ENCODE assay signal across 9 mouse cellular contexts in the genomic region with DNA sequence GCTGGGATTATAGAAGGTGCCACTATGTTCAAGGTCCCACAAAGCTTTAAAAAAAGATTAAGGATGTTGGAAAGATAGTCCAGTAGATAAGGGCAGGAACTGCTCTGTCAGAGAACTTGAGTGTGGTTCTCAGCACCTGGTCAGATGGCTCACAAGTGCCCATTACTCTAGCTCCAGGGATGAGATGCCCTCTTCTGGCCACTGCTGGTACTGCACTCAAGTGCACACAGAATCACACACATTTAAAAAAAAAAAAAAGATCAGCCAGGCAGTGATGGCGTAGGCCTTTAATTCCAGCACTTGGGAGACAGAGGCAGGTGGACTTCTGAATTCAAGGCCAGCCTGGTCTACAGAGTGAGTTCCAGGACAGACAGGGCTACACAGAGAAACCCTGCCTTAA. TPM values are rescaled to one million over a fixed set of nuclear protein-coding genes. Genes with fewer than 3 reads are reported as not detected.
DNase-seq lines count a peak whose midpoint lies in the region; ATAC-seq and TF ChIP-seq lines count a peak whose summit lies in the region.
"Had no signal": no experiment of that assay in that cellular context is flagged by ENCODE, and none has a peak within 500 bp of the region (broad histone marks: within the 10 kb centered on the region; RNA-seq: fewer than 3 reads in every experiment).

No protein-coding gene starts in this region.

- no peak overlapping the region for H3K27ac ChIP-seq in forebrain, embryonic 11.5 days (ENCODE audit: low read depth, low read length)
- no peak overlapping the region for H3K27ac ChIP-seq in forebrain, embryonic 14.5 days (ENCODE audit: low read depth, low read length)
- H3K27ac ChIP-seq in midbrain, embryonic 10.5 days (replicated peaks): no peak overlapping the region
- no peak overlapping the region for H3K27ac ChIP-seq in midbrain, embryonic 11.5 days (ENCODE audit: low read depth, low read length)
- H3K27ac ChIP-seq in lung, postnatal 0 days (ENCODE audit: low read length): no peak overlapping the region
- H3K27ac ChIP-seq: neural tube, embryonic 12.5 days had no signal

- H3K4me1 ChIP-seq in forebrain, embryonic 11.5 days (replicated peaks; ENCODE audit: control insufficient read depth, insufficient read depth, low read length): no peaks in the 10 kb centered on the region
- H3K4me1 ChIP-seq in forebrain, embryonic 14.5 days (ENCODE audit: control insufficient read depth, insufficient read depth, low read length): no peaks in the 10 kb centered on the region
- no peaks in the 10 kb centered on the region for H3K4me1 ChIP-seq in midbrain, embryonic 10.5 days
- no peaks in the 10 kb centered on the region for H3K4me1 ChIP-seq in midbrain, embryonic 11.5 days (ENCODE audit: control insufficient read depth, insufficient read depth, low read length)
- H3K4me1 ChIP-seq in lung, postnatal 0 days (ENCODE audit: insufficient read depth, low read depth, low read length): no peaks in the 10 kb centered on the region
- H3K4me1 ChIP-seq: neural tube, embryonic 12.5 days had no signal

- peak; percentile 78 for TF ChIP-seq CTCF in lung, postnatal 0 days (IDR thresholded peaks at IDR 0.05)

- WGBS in forebrain, embryonic 11.5 days: 83% methylated on average over 1 of the region's 1 CpGs
- WGBS in forebrain, embryonic 14.5 days: 74% methylated on average over 1 of the region's 1 CpGs
- WGBS in midbrain, embryonic 10.5 days: 83% methylated on average over 1 of the region's 1 CpGs
- WGBS in midbrain, embryonic 11.5 days: 90% methylated on average over 1 of the region's 1 CpGs
- WGBS in lung, postnatal 0 days: 68% methylated on average over 1 of the region's 1 CpGs

- H3K36me3 ChIP-seq in forebrain, embryonic 11.5 days (ENCODE audit: control insufficient read depth, insufficient read depth, low read length): no peaks in the 10 kb centered on the region
- no peaks in the 10 kb centered on the region for H3K36me3 ChIP-seq in forebrain, embryonic 14.5 days (ENCODE audit: control insufficient read depth, insufficient read depth, low read length)
- H3K36me3 ChIP-seq in midbrain, embryonic 10.5 days: no peaks in the 10 kb centered on the region
- H3K36me3 ChIP-seq in midbrain, embryonic 11.5 days (ENCODE audit: control insufficient read depth, insufficient read depth, low read length): no peaks in the 10 kb centered on the region
- H3K36me3 ChIP-seq in lung, postnatal 0 days (ENCODE audit: insufficient read depth, low read length): peaks cover 40% of the 10 kb centered on the region
- H3K36me3 ChIP-seq: neural tube, embryonic 12.5 days had no signal

- peak; percentile 71 for DNase-seq in forebrain, embryonic 11.5 days (ENCODE audit: low spot score)
- DNase-seq in forebrain, embryonic 14.5 days (ENCODE audit: low spot score): no peak
- peak; percentile 49 for DNase-seq in midbrain, embryonic 10.5 days (ENCODE audit: low spot score)
- no peak for DNase-seq in midbrain, embryonic 11.5 days (ENCODE audit: low spot score, missing footprints)
- DNase-seq in WW6 (ENCODE audit: low read depth, low spot score): peak; percentile 67
- DNase-seq in lung, postnatal 0 days (ENCODE audit: low spot score): peak; percentile 40
- DNase-seq in layer of hippocampus, adult 9-11 months: no peak

- no peaks in the 10 kb centered on the region for H3K27me3 ChIP-seq in forebrain, embryonic 11.5 days (ENCODE audit: control insufficient read depth, insufficient read depth, low read length)
- H3K27me3 ChIP-seq in forebrain, embryonic 14.5 days (replicated peaks; ENCODE audit: control insufficient read depth, insufficient read depth, low read length): no peaks in the 10 kb centered on the region
- H3K27me3 ChIP-seq in midbrain, embryonic 10.5 days (ENCODE audit: low read depth, poor library complexity, severe bottlenecking): no peaks in the 10 kb centered on the region
- H3K27me3 ChIP-seq in midbrain, embryonic 11.5 days (ENCODE audit: control insufficient read depth, insufficient read depth, low read length): no peaks in the 10 kb centered on the region
- no peaks in the 10 kb centered on the region for H3K27me3 ChIP-seq in lung, postnatal 0 days (replicated peaks; ENCODE audit: insufficient read depth, low read length)
- H3K27me3 ChIP-seq: neural tube, embryonic 12.5 days had no signal

- no peak for TF ChIP-seq EP300 in lung, postnatal 0 days (IDR thresholded peaks at IDR 0.05)

- no peaks in the 10 kb centered on the region for H3K9me3 ChIP-seq in forebrain, embryonic 11.5 days (ENCODE audit: control insufficient read depth, low read length)
- no peaks in the 10 kb centered on the region for H3K9me3 ChIP-seq in forebrain, embryonic 14.5 days (replicated peaks; ENCODE audit: control insufficient read depth, low read length)
- H3K9me3 ChIP-seq in midbrain, embryonic 10.5 days (replicated peaks): no peaks in the 10 kb centered on the region
- no peaks in the 10 kb centered on the region for H3K9me3 ChIP-seq in midbrain, embryonic 11.5 days (ENCODE audit: control insufficient read depth, low read length)
- no peaks in the 10 kb centered on the region for H3K9me3 ChIP-seq in lung, postnatal 0 days (ENCODE audit: low read length)
- H3K9me3 ChIP-seq: neural tube, embryonic 12.5 days had no signal

- no peak overlapping the region for H3K9ac ChIP-seq in forebrain, embryonic 11.5 days (ENCODE audit: low read length)
- H3K9ac ChIP-seq in forebrain, embryonic 14.5 days (ENCODE audit: low read length): no peak overlapping the region
- H3K9ac ChIP-seq in midbrain, embryonic 11.5 days (ENCODE audit: low read length): no peak overlapping the region
- H3K9ac ChIP-seq in lung, postnatal 0 days (replicated peaks; ENCODE audit: low read depth): no peak overlapping the region
- H3K9ac ChIP-seq: neural tube, embryonic 12.5 days had no signal

- no peak overlapping the region for H3K4me2 ChIP-seq in forebrain, embryonic 11.5 days (ENCODE audit: low read depth, low read length, severe bottlenecking)
- no peak overlapping the region for H3K4me2 ChIP-seq in forebrain, embryonic 14.5 days (ENCODE audit: low read length)
- H3K4me2 ChIP-seq in midbrain, embryonic 11.5 days: no peak overlapping the region
- no peak overlapping the region for H3K4me2 ChIP-seq in lung, postnatal 0 days (replicated peaks; ENCODE audit: low read depth, low read length)
- H3K4me2 ChIP-seq: neural tube, embryonic 12.5 days had no signal

- no peak overlapping the region for H3K4me3 ChIP-seq in forebrain, embryonic 11.5 days (ENCODE audit: low read depth, low read length)
- H3K4me3 ChIP-seq in forebrain, embryonic 14.5 days (ENCODE audit: low read depth, low read length): no peak overlapping the region
- no peak overlapping the region for H3K4me3 ChIP-seq in midbrain, embryonic 10.5 days
- H3K4me3 ChIP-seq in midbrain, embryonic 11.5 days (ENCODE audit: low read depth, low read length): no peak overlapping the region
- H3K4me3 ChIP-seq in lung, postnatal 0 days (ENCODE audit: low read depth, low read length): no peak overlapping the region
- H3K4me3 ChIP-seq: neural tube, embryonic 12.5 days had no signal

- no peak for ATAC-seq in forebrain, embryonic 11.5 days (replicated peaks; ENCODE audit: low FRiP score)
- ATAC-seq in forebrain, embryonic 14.5 days: no peak
- ATAC-seq in midbrain, embryonic 11.5 days (ENCODE audit: low FRiP score): no peak
- no peak for ATAC-seq in lung, postnatal 0 days
- ATAC-seq in monocyte, adult 5-6 weeks (replicated peaks; ENCODE audit: insufficient number of reproducible peaks, low FRiP score, low TSS enrichment, poor library complexity, severe bottlenecking): no peak; the same call in 1 of the 2 replicates

RNA-seq across cellular contexts. Expression of a gene that starts 25.3 kb away (rescaled TPM):
- 9.4 and 10.3 TPM in 2 replicates for polyA plus RNA-seq in forebrain, embryonic 11.5 days (2014; fragmentation: Nextera tagmentation; extraction: Ambion mirVana)
- 8.1 and 9.6 TPM in 2 replicates for polyA plus RNA-seq in forebrain, embryonic 14.5 days (2014; fragmentation: Nextera tagmentation; extraction: Ambion mirVana)
- 9.5 and 11.6 TPM in 2 replicates for polyA plus RNA-seq in midbrain, embryonic 10.5 days (2016; fragmentation: Nextera tagmentation; extraction: Ambion mirVana)
- polyA plus RNA-seq in midbrain, embryonic 11.5 days (2014; fragmentation: Nextera tagmentation; extraction: Ambion mirVana): 8.9 and 9.9 TPM in 2 replicates
- 17.6 and 22.7 TPM in 2 replicates for polyA plus RNA-seq in lung, postnatal 0 days (2015; fragmentation: Nextera tagmentation; extraction: Ambion mirVana)
- 62.1 to 83.4 TPM (median 78.5 TPM) in 3 replicates for total RNA-seq in monocyte, adult 5-6 weeks (2017)

RNA-seq across cellular contexts. Expression of a gene that starts 45.3 kb away (rescaled TPM):
- polyA plus RNA-seq in forebrain, embryonic 11.5 days (2014; fragmentation: Nextera tagmentation; extraction: Ambion mirVana): 59.6 and 66.7 TPM in 2 replicates
- 41.6 and 48.5 TPM in 2 replicates for polyA plus RNA-seq in forebrain, embryonic 14.5 days (2014; fragmentation: Nextera tagmentation; extraction: Ambion mirVana)
- polyA plus RNA-seq in midbrain, embryonic 10.5 days (2016; fragmentation: Nextera tagmentation; extraction: Ambion mirVana): 53.9 and 71.1 TPM in 2 replicates
- 71.2 and 77.6 TPM in 2 replicates for polyA plus RNA-seq in midbrain, embryonic 11.5 days (2014; fragmentation: Nextera tagmentation; extraction: Ambion mirVana)
- 228 and 265 TPM in 2 replicates for polyA plus RNA-seq in lung, postnatal 0 days (2015; fragmentation: Nextera tagmentation; extraction: Ambion mirVana)
- 264 to 506 TPM (median 281 TPM) in 3 replicates for total RNA-seq in monocyte, adult 5-6 weeks (2017)

Comparison
In these comparisons a context has a peak if more than half of its experiments do, and no peak if none do; other contexts are left out.
1. DNase-seq: peak in forebrain, embryonic 11.5 days (single experiment), midbrain, embryonic 10.5 days (single experiment), WW6 (single experiment) and lung, postnatal 0 days (single experiment); none in forebrain, embryonic 14.5 days (single experiment), midbrain, embryonic 11.5 days (single experiment) and layer of hippocampus, adult 9-11 months (single experiment).